9 mouse cellular contexts compared by ENCODE assay signal in the genomic region with DNA sequence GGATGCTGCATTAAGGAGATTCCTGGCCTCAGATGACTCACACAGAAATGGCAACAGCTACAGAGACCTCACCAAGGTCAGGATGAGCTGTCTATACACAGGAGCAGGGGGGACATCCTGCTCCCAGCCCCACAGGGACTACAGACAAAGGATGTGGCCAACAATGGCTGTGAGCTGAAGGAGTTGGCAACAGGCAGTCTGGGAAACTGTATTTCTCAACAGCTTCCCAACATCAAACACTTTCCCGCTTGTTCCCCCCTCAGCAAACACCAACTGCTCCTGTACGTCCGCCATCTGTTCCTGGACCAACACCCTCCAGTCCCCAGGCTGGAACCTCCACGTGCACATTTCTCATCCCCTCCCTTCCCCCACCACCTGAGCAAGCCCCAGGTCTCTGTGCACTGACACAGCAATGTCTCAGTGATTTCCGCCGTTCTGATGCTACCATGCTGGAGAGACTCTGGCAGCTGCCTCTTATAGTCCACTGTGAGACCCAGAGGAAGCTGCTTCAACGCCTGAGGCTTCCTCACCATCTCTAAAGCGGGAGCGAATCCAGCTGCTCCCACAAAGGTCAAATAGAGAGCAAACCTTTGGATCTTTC. TPM values are rescaled to one million over a fixed set of nuclear protein-coding genes. Genes with fewer than 3 reads are reported as not detected.
DNase-seq lines count a peak whose midpoint lies in the region; ATAC-seq and TF ChIP-seq lines count a peak whose summit lies in the region.
"Had no signal": no experiment of that assay in that cellular context is flagged by ENCODE, and none has a peak within 500 bp of the region (broad histone marks: within the 10 kb centered on the region; RNA-seq: fewer than 3 reads in every experiment).

No protein-coding gene starts in this region.

- H3K4me3 ChIP-seq in forebrain, embryonic 15.5 days = no peak overlapping the region
- no peak overlapping the region for H3K4me3 ChIP-seq in kidney, postnatal 0 days (replicated peaks; ENCODE audit: low read depth, low read length)
- H3K4me3 ChIP-seq in left cerebral cortex, adult 2 months = no peak overlapping the region

- DNase-seq in kidney, adult 11 months = peak; percentile 25
- DNase-seq in kidney, adult 8-10 months = no peak
- peak; percentile 40 for DNase-seq in kidney, postnatal 0 days (ENCODE audit: low spot score)
- peak; percentile 27 for DNase-seq in retina, embryonic 14.5 days (ENCODE audit: low spot score)
- no peak for DNase-seq in left cerebral cortex, adult 2 months (ENCODE audit: extremely low spot score in 1 of 2, low spot score in 2 of 2)
- no peak for DNase-seq in layer of hippocampus, adult 9-11 months

- TF ChIP-seq CTCF in kidney, postnatal 0 days (IDR thresholded peaks at IDR 0.05; ENCODE audit: low read depth) = no peak
- no peak for TF ChIP-seq CTCF in left cerebral cortex, adult 2 months (IDR thresholded peaks at IDR 0.05)

- 63% methylated on average over 9 of the region's 9 CpGs for WGBS in forebrain, embryonic 15.5 days
- WGBS in kidney, postnatal 0 days = 15% methylated on average over 9 of the region's 9 CpGs

- no peaks in the 10 kb centered on the region for H3K36me3 ChIP-seq in forebrain, embryonic 15.5 days
- no peaks in the 10 kb centered on the region for H3K36me3 ChIP-seq in kidney, postnatal 0 days (ENCODE audit: insufficient read depth, low read length)

- no peak overlapping the region for H3K4me2 ChIP-seq in forebrain, embryonic 15.5 days (replicated peaks)
- H3K4me2 ChIP-seq in kidney, postnatal 0 days (ENCODE audit: low read length) = no peak overlapping the region

- no peak overlapping the region for H3K9ac ChIP-seq in forebrain, embryonic 15.5 days (replicated peaks)
- no peak overlapping the region for H3K9ac ChIP-seq in kidney, postnatal 0 days (ENCODE audit: low read depth, low read length)

- no peaks in the 10 kb centered on the region for H3K9me3 ChIP-seq in forebrain, embryonic 15.5 days
- no peaks in the 10 kb centered on the region for H3K9me3 ChIP-seq in kidney, postnatal 0 days (replicated peaks; ENCODE audit: low read length)

- no peaks in the 10 kb centered on the region for H3K4me1 ChIP-seq in forebrain, embryonic 15.5 days
- H3K4me1 ChIP-seq in kidney, postnatal 0 days (replicated peaks; ENCODE audit: insufficient read depth, low read length) = 0 out of 2 replicates have a peak, but pooled peaks cover 3% of the 10 kb centered on the region

- H3K27ac ChIP-seq in forebrain, embryonic 15.5 days (replicated peaks) = no peak overlapping the region
- peak overlapping the region; percentile 54; the same call in 1 of the 2 replicates for H3K27ac ChIP-seq in kidney, postnatal 0 days
- no peak overlapping the region for H3K27ac ChIP-seq in left cerebral cortex, adult 2 months

- 0 out of 2 replicates have a peak, but pooled peaks have one; percentile 16 for ATAC-seq in forebrain, embryonic 15.5 days (replicated peaks)
- ATAC-seq in kidney, postnatal 0 days (replicated peaks; ENCODE audit: low FRiP score, low read depth) = no peak; the same call in 1 of the 2 replicates
- ATAC-seq in cerebellum, adult (ENCODE audit: insufficient number of reproducible peaks, low FRiP score, low TSS enrichment) = no peak

- H3K27me3 ChIP-seq in forebrain, embryonic 15.5 days = no peaks in the 10 kb centered on the region
- H3K27me3 ChIP-seq in kidney, postnatal 0 days (ENCODE audit: insufficient read depth, low read length) = no peaks in the 10 kb centered on the region

- intact Hi-C loops in left cerebral cortex, adult 2 months (cut with DNase I) = no loop called here

RNA-seq across cellular contexts. Expression of a gene that starts 9.5 kb away (rescaled TPM):
- 0.17 and 0.18 TPM in 2 replicates for polyA plus RNA-seq in forebrain, embryonic 15.5 days (2015; fragmentation: Nextera tagmentation; extraction: Ambion mirVana)
- 0.08 and 0.11 TPM in 2 replicates for polyA plus RNA-seq in kidney, postnatal 0 days (2015; fragmentation: Nextera tagmentation; extraction: Ambion mirVana)
- not detected for total RNA-seq in left cerebral cortex, adult 2 months (2021)

RNA-seq across cellular contexts. Expression of a gene that starts 21.2 kb away (rescaled TPM):
- 0.70 and 0.94 TPM in 2 replicates for polyA plus RNA-seq in forebrain, embryonic 15.5 days (2015; fragmentation: Nextera tagmentation; extraction: Ambion mirVana)
- 2.9 and 3.2 TPM in 2 replicates for polyA plus RNA-seq in kidney, postnatal 0 days (2015; fragmentation: Nextera tagmentation; extraction: Ambion mirVana)
- total RNA-seq in left cerebral cortex, adult 2 months (2021) = under 1 TPM; 0.09 to 0.19 TPM

RNA-seq across cellular contexts. Expression of a gene that starts 39.8 kb away (rescaled TPM):
- 2.9 and 4.5 TPM in 2 replicates for polyA plus RNA-seq in forebrain, embryonic 15.5 days (2015; fragmentation: Nextera tagmentation; extraction: Ambion mirVana)
- polyA plus RNA-seq in kidney, postnatal 0 days (2015; fragmentation: Nextera tagmentation; extraction: Ambion mirVana) = not detected in 2 replicates
- total RNA-seq in left cerebral cortex, adult 2 months (2021) = not detected
- polyA plus RNA-seq: heart, embryonic 14.5 days had no signal

RNA-seq across cellular contexts. Expression of a gene that starts 53.4 kb away (rescaled TPM):
- polyA plus RNA-seq in forebrain, embryonic 15.5 days (2015; fragmentation: Nextera tagmentation; extraction: Ambion mirVana) = 14.8 and 17.1 TPM in 2 replicates
- polyA plus RNA-seq in kidney, postnatal 0 days (2015; fragmentation: Nextera tagmentation; extraction: Ambion mirVana) = 14.4 and 15.5 TPM in 2 replicates
- 10 to 100 TPM; 14.1 to 16.1 TPM for total RNA-seq in left cerebral cortex, adult 2 months (2021)

RNA-seq across cellular contexts. Expression of a gene that starts 53.6 kb away (rescaled TPM):
- polyA plus RNA-seq in forebrain, embryonic 15.5 days (2015; fragmentation: Nextera tagmentation; extraction: Ambion mirVana) = 43.0 and 47.3 TPM in 2 replicates
- polyA plus RNA-seq in kidney, postnatal 0 days (2015; fragmentation: Nextera tagmentation; extraction: Ambion mirVana) = 40.1 and 40.7 TPM in 2 replicates
- 10 to 100 TPM; 12.0 to 14.2 TPM for total RNA-seq in left cerebral cortex, adult 2 months (2021)

Comparison
In these comparisons a context has a peak if more than half of its experiments do, and no peak if none do; other contexts are left out.
1. DNase-seq: peak in kidney, adult 11 months (single experiment), kidney, postnatal 0 days (single experiment) and retina, embryonic 14.5 days (single experiment); none in kidney, adult 8-10 months (0 of 2), left cerebral cortex, adult 2 months (0 of 2) and layer of hippocampus, adult 9-11 months (single experiment).